Mouse (Mus musculus): ENCODE results near the gene Gm49384. TPM values are rescaled to one million over a fixed set of nuclear protein-coding genes. Genes with fewer than 3 reads are reported as not detected.

Gene Gm49384
- polyA plus RNA-seq, 1 experiment from 2014 or later, result 26.8 TPM

DNA sequence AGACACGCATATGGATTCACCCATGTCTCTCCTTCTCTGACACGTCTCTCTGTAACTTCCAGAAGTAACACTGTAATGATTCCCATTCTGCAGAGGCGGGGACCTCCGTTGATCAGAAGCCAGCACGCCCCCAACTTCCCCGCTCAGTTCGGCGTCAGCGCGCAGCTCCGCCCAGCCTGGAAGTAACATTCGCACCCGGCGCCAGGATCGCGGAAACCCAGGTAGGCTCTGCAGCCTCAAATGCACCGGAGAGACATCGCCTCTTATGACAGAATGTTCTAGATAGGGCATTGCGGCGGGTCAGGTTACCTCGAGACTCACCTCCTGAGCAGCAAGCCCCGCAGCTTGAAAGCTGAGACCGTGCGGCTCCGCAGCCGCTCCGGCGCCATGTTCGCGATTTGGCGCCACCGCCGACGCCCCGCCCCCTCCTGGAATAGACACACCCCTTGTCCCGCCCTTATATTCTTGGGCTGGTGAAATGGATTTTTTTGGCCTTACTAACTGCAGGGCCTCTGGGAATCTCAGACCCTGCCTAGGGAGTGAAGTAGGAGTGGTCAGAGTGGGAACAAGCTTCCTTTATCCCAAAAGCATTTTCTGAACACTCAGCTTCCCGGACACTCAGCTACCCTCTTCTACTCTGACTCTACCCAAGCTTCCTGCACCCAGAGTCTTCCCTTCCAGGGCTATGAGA is 23.9 kb upstream of the Gm49384 start, which contains the start of gene Pole2:
Pole2 (minus strand) TSS at position 420 of the 691 bp plus-strand sequence.
- H3K9ac ChIP-seq (replicated peaks; ENCODE audit: low read length), result peak within 1 kb of the TSS; percentile 81
- peaks cover 5% of the 10 kb centered on the region; the same call in 1 of the 2 replicates for H3K36me3 ChIP-seq (ENCODE audit: insufficient read depth, low read length)
- no peaks in the 10 kb centered on the region for H3K9me3 ChIP-seq (ENCODE audit: low read length)
- H3K4me3 ChIP-seq (ENCODE audit: low read length), result peak within 1 kb of the TSS; percentile 82
- H3K4me1 ChIP-seq (ENCODE audit: insufficient read depth, low read length), result peaks cover 9% of the 10 kb centered on the region; the same call in 1 of the 2 replicates
- ATAC-seq (ENCODE audit: low FRiP score, low TSS enrichment), result peak; percentile 97
- peak within 1 kb of the TSS; percentile 65 for H3K4me2 ChIP-seq (replicated peaks; ENCODE audit: low read depth, low read length)
- peak within 1 kb of the TSS; percentile 94 for H3K27ac ChIP-seq (ENCODE audit: low read length)
- H3K27me3 ChIP-seq (ENCODE audit: insufficient read depth, low read length), result no peaks in the 10 kb centered on the region
- under 1% methylated on average over 37 of the region's 37 CpGs for WGBS

- WGBS, result 64% methylated on average over 19 of the region's 19 CpGs
- Histone ChIP-seq H3K36me3 (ENCODE audit: insufficient read depth, low read length) (peaks cover 31% of the 10 kb centered on the region; the same call in 1 of the 2 replicates), H3K9ac (replicated peaks; ENCODE audit: low read length) (peak overlapping the region; percentile 31), H3K4me3 (ENCODE audit: low read length) (no peak overlapping the region), H3K27me3 (ENCODE audit: insufficient read depth, low read length) (no peaks in the 10 kb centered on the region), H3K4me2 (replicated peaks; ENCODE audit: low read depth, low read length) (no peak overlapping the region), H3K9me3 (ENCODE audit: low read length) (no peaks in the 10 kb centered on the region), H3K4me1 (ENCODE audit: insufficient read depth, low read length) (0 out of 2 replicates have a peak, but pooled peaks cover 8% of the 10 kb centered on the region), H3K27ac (ENCODE audit: low read length) (no peak overlapping the region)
- peak; percentile 65 for ATAC-seq (ENCODE audit: low FRiP score, low TSS enrichment)
These were observed 16.7 kb upstream of the Gm49384 start for GRCm38 (mm10) chr12:69220613-69221277.

DNA sequence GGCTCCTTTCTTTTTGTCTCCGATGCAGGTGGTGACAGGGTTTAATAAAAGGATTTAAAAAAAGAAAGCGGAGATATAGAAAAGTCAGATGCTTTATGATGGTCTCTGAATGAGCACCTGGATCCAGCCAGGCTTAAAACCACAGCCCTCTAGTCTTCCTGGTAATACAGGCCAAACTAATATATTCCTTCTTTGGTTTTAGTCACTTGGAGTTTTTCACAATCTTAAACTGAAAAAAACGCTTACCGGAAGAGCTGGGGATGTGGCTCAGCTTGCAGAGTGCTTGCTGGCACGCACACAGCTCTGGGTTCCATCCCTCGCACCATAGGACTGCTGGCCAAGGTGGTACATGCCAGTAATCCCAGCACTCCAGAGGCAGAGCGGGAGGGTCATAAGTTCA is 12.5 kb upstream of the Gm49384 start:
- H3K4me3 ChIP-seq (ENCODE audit: low read length), result no peak overlapping the region
- H3K36me3 ChIP-seq (ENCODE audit: insufficient read depth, low read length), result peaks cover 58% of the 10 kb centered on the region
- H3K4me2 ChIP-seq (replicated peaks; ENCODE audit: low read depth, low read length), result no peak overlapping the region
- no peaks in the 10 kb centered on the region for H3K9me3 ChIP-seq (ENCODE audit: low read length)
- ATAC-seq (ENCODE audit: low FRiP score, low TSS enrichment), result no peak
- no peak overlapping the region for H3K27ac ChIP-seq (ENCODE audit: low read length)
- no peaks in the 10 kb centered on the region for H3K27me3 ChIP-seq (ENCODE audit: insufficient read depth, low read length)
- 0 out of 2 replicates have a peak, but pooled peaks cover 8% of the 10 kb centered on the region for H3K4me1 ChIP-seq (ENCODE audit: insufficient read depth, low read length)
- 95% methylated on average over 7 of the region's 7 CpGs for WGBS
- H3K9ac ChIP-seq (replicated peaks; ENCODE audit: low read length), result no peak overlapping the region

DNA sequence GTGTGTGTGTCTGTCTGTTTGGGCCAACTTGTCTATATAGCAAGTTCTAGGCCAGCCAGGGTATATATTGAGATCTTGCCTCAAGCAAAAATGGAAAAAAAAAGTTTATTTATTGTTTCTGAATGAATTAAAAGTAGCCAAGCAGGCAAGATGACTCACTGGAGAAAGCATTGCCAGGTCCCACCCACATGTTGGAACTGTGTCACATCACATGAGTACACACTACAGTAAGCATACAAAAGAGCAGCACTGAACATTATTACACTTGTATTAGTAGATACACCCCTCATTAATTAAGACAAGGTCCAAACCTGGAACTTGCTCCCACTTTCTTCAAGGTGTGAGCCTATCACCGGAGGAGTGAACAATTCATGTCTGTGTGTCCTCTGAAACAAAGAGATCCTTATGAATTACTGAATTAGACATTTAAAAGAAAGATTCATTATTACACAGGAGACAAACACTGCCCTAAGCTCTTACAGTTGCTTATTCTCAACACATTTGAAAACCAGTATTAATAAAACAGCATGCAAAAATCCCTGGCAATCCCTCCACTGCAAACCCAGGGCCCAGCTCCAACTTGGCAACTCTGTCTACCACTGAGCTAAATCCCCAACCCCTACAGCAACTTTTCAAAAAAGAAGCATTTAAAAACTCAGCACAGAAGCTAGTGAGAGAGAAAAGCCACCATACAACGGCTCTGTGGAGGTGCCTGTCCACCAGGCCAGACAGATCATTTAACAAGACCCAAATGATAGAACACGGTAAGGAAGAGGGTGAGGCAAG is 11.1 kb upstream of the Gm49384 start:
- Histone ChIP-seq H3K27me3 (ENCODE audit: insufficient read depth, low read length) (no peaks in the 10 kb centered on the region), H3K9me3 (ENCODE audit: low read length) (no peaks in the 10 kb centered on the region), H3K9ac (replicated peaks; ENCODE audit: low read length) (no peak overlapping the region), H3K4me1 (ENCODE audit: insufficient read depth, low read length) (no peaks in the 10 kb centered on the region), H3K36me3 (ENCODE audit: insufficient read depth, low read length) (peaks cover 56% of the 10 kb centered on the region), H3K27ac (ENCODE audit: low read length) (no peak overlapping the region), H3K4me3 (ENCODE audit: low read length) (no peak overlapping the region), H3K4me2 (replicated peaks; ENCODE audit: low read depth, low read length) (no peak overlapping the region)
- 88% methylated on average over 3 of the region's 3 CpGs for WGBS
- no peak for ATAC-seq (ENCODE audit: low FRiP score, low TSS enrichment)

DNA sequence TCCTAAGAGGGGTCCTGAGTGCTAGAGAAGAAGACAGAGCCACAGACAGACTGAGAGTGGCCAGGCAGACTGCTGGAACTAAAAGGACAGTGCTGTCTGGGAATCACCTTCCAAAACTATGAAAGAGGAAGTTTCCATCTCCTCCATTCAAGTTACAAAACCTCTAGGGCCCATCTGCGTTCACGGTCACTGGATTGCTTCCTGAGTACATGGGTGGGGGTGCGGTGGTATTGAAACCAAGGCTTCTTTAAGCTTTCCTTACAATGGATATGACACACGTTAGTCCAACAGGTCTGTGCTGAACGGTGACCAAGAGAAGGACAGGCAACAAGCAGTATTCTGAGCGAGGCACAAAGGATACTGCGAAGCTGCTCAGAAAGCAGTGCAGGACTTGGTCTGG is 10.3 kb upstream of the Gm49384 start:
- 91% methylated on average over 7 of the region's 7 CpGs for WGBS
- H3K36me3 ChIP-seq (ENCODE audit: insufficient read depth, low read length), result peaks cover 60% of the 10 kb centered on the region

GRCm38 (mm10) chr12:69213186-69213777 is 9.2 kb upstream of the Gm49384 start:
- Histone ChIP-seq H3K4me1 (ENCODE audit: insufficient read depth, low read length) (no peaks in the 10 kb centered on the region), H3K4me3 (ENCODE audit: low read length) (no peak overlapping the region), H3K36me3 (ENCODE audit: insufficient read depth, low read length) (peaks cover 56% of the 10 kb centered on the region), H3K27me3 (ENCODE audit: insufficient read depth, low read length) (no peaks in the 10 kb centered on the region), H3K27ac (ENCODE audit: low read length) (no peak overlapping the region), H3K9ac (replicated peaks; ENCODE audit: low read length) (no peak overlapping the region), H3K4me2 (replicated peaks; ENCODE audit: low read depth, low read length) (no peak overlapping the region), H3K9me3 (ENCODE audit: low read length) (no peaks in the 10 kb centered on the region)
- 93% methylated on average over 13 of the region's 13 CpGs for WGBS
- ATAC-seq (ENCODE audit: low FRiP score, low TSS enrichment), result no peak

More for the DNA sequence above, 10.3 kb upstream of the Gm49384 start:
- no peaks in the 10 kb centered on the region for H3K4me1 ChIP-seq (ENCODE audit: insufficient read depth, low read length)
- no peak overlapping the region for H3K9ac ChIP-seq (replicated peaks; ENCODE audit: low read length)
- H3K27ac ChIP-seq (ENCODE audit: low read length), result no peak overlapping the region
- no peak overlapping the region for H3K4me2 ChIP-seq (replicated peaks; ENCODE audit: low read depth, low read length)
- no peaks in the 10 kb centered on the region for H3K9me3 ChIP-seq (ENCODE audit: low read length)
- no peaks in the 10 kb centered on the region for H3K27me3 ChIP-seq (ENCODE audit: insufficient read depth, low read length)
- ATAC-seq (ENCODE audit: low FRiP score, low TSS enrichment), result no peak
- no peak overlapping the region for H3K4me3 ChIP-seq (ENCODE audit: low read length)

DNA sequence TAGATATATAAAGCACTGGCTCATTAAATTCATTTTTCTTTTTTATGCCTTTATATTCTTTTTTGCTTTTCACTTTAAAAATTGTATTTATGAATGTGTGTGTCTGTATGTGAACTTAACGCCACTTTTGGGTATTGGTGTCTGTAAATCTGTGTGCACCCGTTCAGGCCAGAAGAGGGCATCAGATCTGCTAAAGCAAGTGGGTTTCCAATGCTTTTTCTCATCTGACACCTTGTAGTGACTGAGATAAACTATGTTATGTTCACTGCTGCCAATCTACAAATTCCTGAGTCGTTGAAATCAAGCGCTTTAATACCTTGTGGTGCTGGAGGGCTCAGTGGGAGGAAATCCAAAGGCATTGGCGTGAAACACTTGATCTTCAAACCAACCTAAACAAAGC is 7.0 kb upstream of the Gm49384 start:
- Histone ChIP-seq H3K36me3 (ENCODE audit: insufficient read depth, low read length) (peaks cover 52% of the 10 kb centered on the region), H3K4me2 (replicated peaks; ENCODE audit: low read depth, low read length) (no peak overlapping the region), H3K27me3 (ENCODE audit: insufficient read depth, low read length) (no peaks in the 10 kb centered on the region), H3K27ac (ENCODE audit: low read length) (no peak overlapping the region), H3K9ac (replicated peaks; ENCODE audit: low read length) (no peak overlapping the region), H3K9me3 (ENCODE audit: low read length) (no peaks in the 10 kb centered on the region), H3K4me1 (ENCODE audit: insufficient read depth, low read length) (no peaks in the 10 kb centered on the region), H3K4me3 (ENCODE audit: low read length) (no peak overlapping the region)
- no peak for ATAC-seq (ENCODE audit: low FRiP score, low TSS enrichment)
- 72% methylated on average over 5 of the region's 5 CpGs for WGBS

DNA sequence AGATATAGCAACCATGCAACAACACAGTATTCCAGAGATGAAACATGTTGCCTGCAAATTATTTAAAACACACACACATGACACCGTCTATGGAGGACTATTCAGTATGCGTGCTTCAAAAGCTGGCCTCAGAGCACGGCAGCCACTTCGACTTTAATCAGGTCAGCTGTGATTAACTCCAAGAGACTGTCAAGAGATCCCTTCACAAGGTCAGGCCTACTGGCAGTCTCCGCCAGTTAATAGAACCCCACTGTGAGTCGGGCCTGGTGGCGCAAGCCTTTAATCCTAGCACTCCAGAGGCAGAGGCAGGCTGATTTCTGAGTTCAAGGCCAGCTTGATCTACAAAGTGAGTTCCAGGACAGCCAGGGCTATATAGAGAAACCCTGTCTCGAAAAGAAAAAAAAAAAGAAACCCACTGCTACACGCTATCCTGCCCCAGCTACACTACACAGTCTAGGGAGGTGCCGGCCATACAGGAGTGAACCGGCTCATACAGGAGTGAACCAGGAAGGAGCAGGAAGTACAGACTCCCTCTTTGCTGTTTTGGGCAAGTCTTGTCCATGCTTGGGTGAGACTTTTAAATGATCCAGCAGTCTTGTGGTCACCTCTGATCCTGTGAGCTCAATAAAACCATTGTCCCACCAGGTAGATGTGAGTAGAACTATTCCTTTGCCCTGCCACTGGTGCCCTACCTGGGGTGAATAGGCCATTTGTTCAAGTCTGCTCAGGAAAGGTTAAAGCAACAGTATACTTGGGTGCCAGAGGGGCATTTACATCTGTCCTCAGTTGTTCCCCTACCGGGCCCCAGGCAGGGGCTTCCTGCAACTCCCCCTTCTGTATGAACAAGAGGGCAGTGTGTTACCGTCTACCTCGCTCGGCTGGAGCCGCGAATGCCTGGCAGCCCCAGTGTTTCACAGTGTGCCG is 6.3 kb upstream of the Gm49384 start:
- H3K4me1 ChIP-seq (ENCODE audit: insufficient read depth, low read length), result no peaks in the 10 kb centered on the region
- no peaks in the 10 kb centered on the region for H3K27me3 ChIP-seq (ENCODE audit: insufficient read depth, low read length)
- H3K4me2 ChIP-seq (replicated peaks; ENCODE audit: low read depth, low read length), result no peak overlapping the region
- ATAC-seq (ENCODE audit: low FRiP score, low TSS enrichment), result peak; percentile 68; the same call in 1 of the 2 replicates
- no peak overlapping the region for H3K27ac ChIP-seq (ENCODE audit: low read length)
- no peaks in the 10 kb centered on the region for H3K9me3 ChIP-seq (ENCODE audit: low read length)
- no peak overlapping the region for H3K4me3 ChIP-seq (ENCODE audit: low read length)
- H3K36me3 ChIP-seq (ENCODE audit: insufficient read depth, low read length), result peaks cover 48% of the 10 kb centered on the region
- WGBS, result 88% methylated on average over 18 of the region's 18 CpGs
- no peak overlapping the region for H3K9ac ChIP-seq (replicated peaks; ENCODE audit: low read length)

DNA sequence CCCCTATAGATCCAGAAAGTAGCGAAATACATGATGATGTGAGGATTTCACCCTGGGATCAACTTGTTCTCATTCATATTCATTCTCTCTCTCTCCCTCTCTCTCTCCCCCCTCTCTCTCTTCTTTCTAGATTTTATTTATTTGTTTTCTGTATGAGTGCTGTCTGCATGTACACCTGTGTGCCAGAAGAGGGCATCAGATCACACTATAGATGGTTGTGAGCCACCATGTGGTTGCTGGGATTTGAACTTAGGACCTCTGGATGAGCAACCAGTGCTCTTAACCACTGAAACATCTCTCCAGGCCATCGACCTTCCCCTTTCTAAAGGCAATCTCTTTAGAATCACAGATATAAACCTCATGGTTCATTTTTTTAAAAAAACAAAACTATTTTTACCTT is 4.5 kb upstream of the Gm49384 start:
- H3K4me1 ChIP-seq (ENCODE audit: insufficient read depth, low read length), result no peaks in the 10 kb centered on the region
- no peak overlapping the region for H3K27ac ChIP-seq (ENCODE audit: low read length)
- WGBS, result 91% methylated on average over 2 of the region's 2 CpGs
- no peaks in the 10 kb centered on the region for H3K27me3 ChIP-seq (ENCODE audit: insufficient read depth, low read length)
- ATAC-seq (ENCODE audit: low FRiP score, low TSS enrichment), result no peak
- no peak overlapping the region for H3K4me2 ChIP-seq (replicated peaks; ENCODE audit: low read depth, low read length)
- H3K36me3 ChIP-seq (ENCODE audit: insufficient read depth, low read length), result peaks cover 38% of the 10 kb centered on the region
- H3K9ac ChIP-seq (replicated peaks; ENCODE audit: low read length), result no peak overlapping the region
- H3K9me3 ChIP-seq (ENCODE audit: low read length), result no peaks in the 10 kb centered on the region
- H3K4me3 ChIP-seq (ENCODE audit: low read length), result no peak overlapping the region

Data from kidney, embryonic 16.5 days (tissue).